ENCODE assay signal across 17 mouse cellular contexts in the genomic region with DNA sequence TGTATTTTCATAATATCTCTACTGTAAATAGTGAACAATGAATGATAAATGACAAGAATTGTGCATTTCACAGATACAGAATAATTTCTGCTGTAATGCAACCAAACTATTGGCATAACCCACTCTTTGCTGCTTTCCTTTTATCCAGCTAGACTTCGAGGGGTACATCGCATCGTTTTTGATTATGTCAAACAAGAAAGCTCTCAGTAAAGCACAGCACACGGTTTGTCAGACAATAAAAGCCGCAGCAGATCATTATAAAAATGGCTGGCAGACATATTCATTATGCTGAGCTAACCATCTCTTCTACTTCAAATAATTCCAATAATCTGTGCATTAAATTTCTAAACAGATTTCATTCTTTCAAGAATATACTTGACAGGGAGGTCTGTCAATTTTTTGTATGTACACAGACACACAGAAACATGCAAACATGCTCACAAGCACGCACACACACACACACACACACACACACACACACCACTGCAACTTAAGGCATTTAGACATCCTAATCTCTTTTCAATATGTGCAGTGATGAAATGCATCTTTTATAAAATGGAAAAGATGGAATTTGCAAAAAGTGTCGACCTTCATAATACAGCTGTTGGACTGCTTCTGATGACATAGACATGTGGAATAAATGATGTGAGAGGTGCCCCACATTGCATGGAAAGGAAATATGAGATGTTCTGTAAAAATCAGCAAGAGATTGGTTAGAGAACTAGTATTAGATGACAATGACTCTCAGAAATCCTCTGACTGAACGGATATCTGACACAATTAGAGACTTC.
DNase-seq lines count a peak whose midpoint lies in the region; ATAC-seq lines count a peak whose summit lies in the region.
"Had no signal": no experiment of that assay in that cellular context is flagged by ENCODE, and none has a peak within 500 bp of the region (broad histone marks: within the 10 kb centered on the region; RNA-seq: fewer than 3 reads in every experiment).

No protein-coding gene starts in this region.

- H3K4me3 ChIP-seq in lung, embryonic 15.5 days, result no peak overlapping the region
- no peak overlapping the region for H3K4me3 ChIP-seq in midbrain, embryonic 15.5 days
- no peak overlapping the region for H3K4me3 ChIP-seq in midbrain, embryonic 11.5 days (ENCODE audit: low read depth, low read length)
- H3K4me3 ChIP-seq in hindbrain, embryonic 14.5 days (replicated peaks; ENCODE audit: low read length), result no peak overlapping the region
- H3K4me3 ChIP-seq: embryonic facial prominence, embryonic 15.5 days; erythroblast, embryonic 14.5 days; heart, embryonic 13.5 days had no signal

- peak; percentile 88; the same call in 1 of the 2 replicates for ATAC-seq in lung, embryonic 15.5 days (ENCODE audit: borderline replicate concordance, extremely low read depth, low FRiP score, low TSS enrichment)
- peak; percentile 65; the same call in 1 of the 2 replicates for ATAC-seq in midbrain, embryonic 15.5 days (replicated peaks)
- ATAC-seq in midbrain, embryonic 11.5 days (ENCODE audit: low FRiP score), result no peak
- no peak for ATAC-seq in hindbrain, embryonic 14.5 days (ENCODE audit: low FRiP score)

- no peak overlapping the region for H3K9ac ChIP-seq in lung, embryonic 15.5 days
- H3K9ac ChIP-seq in midbrain, embryonic 15.5 days, result no peak overlapping the region
- H3K9ac ChIP-seq in midbrain, embryonic 11.5 days (ENCODE audit: low read length), result no peak overlapping the region
- no peak overlapping the region for H3K9ac ChIP-seq in hindbrain, embryonic 14.5 days
- H3K9ac ChIP-seq: embryonic facial prominence, embryonic 15.5 days; heart, embryonic 13.5 days had no signal

- H3K36me3 ChIP-seq in lung, embryonic 15.5 days, result no peaks in the 10 kb centered on the region
- H3K36me3 ChIP-seq in midbrain, embryonic 15.5 days (replicated peaks), result no peaks in the 10 kb centered on the region
- no peaks in the 10 kb centered on the region for H3K36me3 ChIP-seq in midbrain, embryonic 11.5 days (ENCODE audit: control insufficient read depth, insufficient read depth, low read length)
- H3K36me3 ChIP-seq in hindbrain, embryonic 14.5 days (replicated peaks; ENCODE audit: control insufficient read depth, insufficient read depth), result no peaks in the 10 kb centered on the region
- H3K36me3 ChIP-seq: embryonic facial prominence, embryonic 15.5 days; heart, embryonic 13.5 days had no signal

- no peaks in the 10 kb centered on the region for H3K9me3 ChIP-seq in lung, embryonic 15.5 days
- H3K9me3 ChIP-seq in midbrain, embryonic 15.5 days, result no peaks in the 10 kb centered on the region
- H3K9me3 ChIP-seq in midbrain, embryonic 11.5 days (ENCODE audit: control insufficient read depth, low read length), result no peaks in the 10 kb centered on the region
- no peaks in the 10 kb centered on the region for H3K9me3 ChIP-seq in hindbrain, embryonic 14.5 days (ENCODE audit: control insufficient read depth, low read length)
- H3K9me3 ChIP-seq: embryonic facial prominence, embryonic 15.5 days; heart, embryonic 13.5 days had no signal

- WGBS in lung, embryonic 15.5 days, result 40% methylated on average over 8 of the region's 8 CpGs
- 49% methylated on average over 8 of the region's 8 CpGs for WGBS in midbrain, embryonic 15.5 days
- WGBS in midbrain, embryonic 11.5 days, result 77% methylated on average over 8 of the region's 8 CpGs
- WGBS in hindbrain, embryonic 14.5 days, result 65% methylated on average over 8 of the region's 8 CpGs

- no peaks in the 10 kb centered on the region for H3K4me1 ChIP-seq in lung, embryonic 15.5 days
- H3K4me1 ChIP-seq in midbrain, embryonic 15.5 days, result no peaks in the 10 kb centered on the region
- H3K4me1 ChIP-seq in midbrain, embryonic 11.5 days (ENCODE audit: control insufficient read depth, insufficient read depth, low read length), result no peaks in the 10 kb centered on the region
- H3K4me1 ChIP-seq in hindbrain, embryonic 14.5 days (replicated peaks; ENCODE audit: control insufficient read depth, insufficient read depth, low read length), result no peaks in the 10 kb centered on the region
- H3K4me1 ChIP-seq: embryonic facial prominence, embryonic 15.5 days; heart, embryonic 13.5 days had no signal

- H3K27ac ChIP-seq in lung, embryonic 15.5 days, result 0 out of 2 replicates have a peak overlapping the region, but pooled peaks have one; percentile 29
- H3K27ac ChIP-seq in midbrain, embryonic 15.5 days, result no peak overlapping the region
- H3K27ac ChIP-seq in midbrain, embryonic 11.5 days (ENCODE audit: low read depth, low read length), result no peak overlapping the region
- no peak overlapping the region for H3K27ac ChIP-seq in hindbrain, embryonic 14.5 days
- H3K27ac ChIP-seq: embryonic facial prominence, embryonic 15.5 days; heart, embryonic 13.5 days had no signal

- no peak overlapping the region for H3K4me2 ChIP-seq in lung, embryonic 15.5 days
- H3K4me2 ChIP-seq in midbrain, embryonic 15.5 days, result no peak overlapping the region
- H3K4me2 ChIP-seq in midbrain, embryonic 11.5 days, result no peak overlapping the region
- H3K4me2 ChIP-seq in hindbrain, embryonic 14.5 days (replicated peaks), result no peak overlapping the region
- H3K4me2 ChIP-seq: embryonic facial prominence, embryonic 15.5 days; heart, embryonic 13.5 days had no signal

- no peaks in the 10 kb centered on the region for H3K27me3 ChIP-seq in lung, embryonic 15.5 days
- no peaks in the 10 kb centered on the region for H3K27me3 ChIP-seq in midbrain, embryonic 15.5 days (replicated peaks)
- no peaks in the 10 kb centered on the region for H3K27me3 ChIP-seq in midbrain, embryonic 11.5 days (ENCODE audit: control insufficient read depth, insufficient read depth, low read length)
- H3K27me3 ChIP-seq in hindbrain, embryonic 14.5 days (ENCODE audit: control insufficient read depth, insufficient read depth, low read length), result no peaks in the 10 kb centered on the region
- H3K27me3 ChIP-seq: embryonic facial prominence, embryonic 15.5 days; heart, embryonic 13.5 days had no signal

- DNase-seq in lung, postnatal 25 days (ENCODE audit: low spot score), result no peak
- DNase-seq in midbrain, embryonic 11.5 days (ENCODE audit: low spot score, missing footprints), result no peak
- peak; percentile 11 for DNase-seq in lung, postnatal 10 days
- DNase-seq in right cerebral cortex, postnatal 10 days (ENCODE audit: low spot score in 2 of 2), result no peak
- no peak for DNase-seq in hindbrain, embryonic 14.5 days (ENCODE audit: low spot score)
- DNase-seq: adrenal gland, adult 2 months; adrenal gland, postnatal 25 days; cerebellum, adult 8-10 months; embryo, embryonic 11 days; gastrocnemius, postnatal 36 days; heart, adult 11 months; heart, postnatal 36 days had no signal

Comparison
In these comparisons a context has a peak if more than half of its experiments do, and no peak if none do; other contexts are left out.
1. ATAC-seq: peak in lung, embryonic 15.5 days (single experiment) and midbrain, embryonic 15.5 days (single experiment); none in midbrain, embryonic 11.5 days (single experiment) and hindbrain, embryonic 14.5 days (single experiment).